Mouse (Mus musculus) G1E (cell line): ENCODE results near the gene Pkig. TPM values are rescaled to one million over a fixed set of nuclear protein-coding genes. Genes with fewer than 3 reads are reported as not detected.

Experiments
- ATAC-seq: 2 replicates; pipeline ENCODE4 v1.8.0; 2016; ENCODE audit warnings: mild to moderate bottlenecking; ENCODE audit not compliant: insufficient number of reproducible peaks, poor library complexity, low FRiP score, severe bottlenecking; ENCODE audit errors: extremely low read depth
- DNase-seq: peaks from one replicate; pipeline ENCODE4 v3.0.0; 2012; ENCODE audit warnings: low spot score
- H3K27me3 ChIP-seq: 2 replicates; pipeline ENCODE4 v1.6.1; 2012; ENCODE audit warnings: mild to moderate bottlenecking, low read length, inconsistent platforms; ENCODE audit not compliant: insufficient read depth
- H3K36me3 ChIP-seq: replicated peaks from 2 replicates; pipeline ENCODE3; 2012; ENCODE audit warnings: mild to moderate bottlenecking, inconsistent platforms
- H3K4me1 ChIP-seq: 2 replicates; pipeline ENCODE4 v1.6.1; 2012; ENCODE audit warnings: low read depth, low read length, inconsistent platforms, mixed read lengths; ENCODE audit not compliant: insufficient read depth
- H3K4me3 ChIP-seq: 2 replicates; pipeline ENCODE4 v1.5.1; 2012; ENCODE audit warnings: low read depth, mild to moderate bottlenecking, inconsistent platforms, low read length, moderate library complexity, mixed read lengths
- H3K9me3 ChIP-seq: replicated peaks from 2 replicates; pipeline ENCODE4 v1.6.1; 2012; ENCODE audit warnings: inconsistent platforms
- CTCF ChIP-seq: IDR thresholded peaks from 2 replicates; pipeline ENCODE4 v1.5.1; 2012; ENCODE audit warnings: low read depth, low read length, inconsistent platforms, mixed read lengths
- GATA1 ChIP-seq: IDR thresholded peaks from 2 replicates; pipeline ENCODE4 v1.6.1; 2012; ENCODE audit warnings: borderline replicate concordance, low read length, inconsistent platforms, mixed read lengths
- GATA2 ChIP-seq: IDR thresholded peaks from 2 replicates; pipeline ENCODE4 v1.6.1; 2012; ENCODE audit warnings: low read depth, low read length, inconsistent platforms, borderline replicate concordance
- POLR2AphosphoS5 ChIP-seq: IDR thresholded peaks from 2 replicates; pipeline ENCODE4 v1.6.1; 2012; ENCODE audit warnings: low read depth, low read length, inconsistent platforms; ENCODE audit not compliant: insufficient replicate concordance
- TAL1 ChIP-seq: conservative IDR thresholded peaks from 2 replicates; pipeline ENCODE4 v1.6.1; 2012; ENCODE audit warnings: low read depth, low read length, inconsistent platforms, mixed read lengths
- polyA plus RNA-seq: library from polyadenylated mRNA; stranded (reverse); fragments of >175 nt; gene quantifications from 2 replicates; pipeline ENCODE4 v1.2.3, GENCODE M21; 2012
- total RNA-seq, 2 experiments: library from RNA; stranded (forward) in 1 of 2; stranded (reverse) in 1 of 2; fragments of 200-1000 nt in 1 of 2; fragments of >200 nt in 1 of 2; fragmentation: Nextera tagmentation in 1 of 2; gene quantifications; 2 replicates each; pipeline ENCODE4 v1.2.3; 2014 to 2017

Gene Pkig
- total and polyA plus RNA-seq, 3 experiments = 28.8 to 166 (median 47.9) TPM

GRCm38 (mm10) chr2:163631223-163631622 lies 27.0 kb upstream of the Pkig start:
- no peak for TF ChIP-seq CTCF
- no peak for TF ChIP-seq GATA2
- no peak for TF ChIP-seq POLR2AphosphoS5
- no peak for TF ChIP-seq TAL1
- no peak for TF ChIP-seq GATA1
- no peaks in the 10 kb centered on the region for H3K9me3 ChIP-seq
- no peaks in the 10 kb centered on the region for H3K27me3 ChIP-seq
- no peaks in the 10 kb centered on the region for H3K4me1 ChIP-seq
- DNase-seq (no peak), ATAC-seq (no peak)
- peaks cover 77% of the 10 kb centered on the region for H3K36me3 ChIP-seq
- H3K4me3 ChIP-seq = no peak overlapping the region

GRCm38 (mm10) chr2:163631715-163632114 lies 26.5 kb upstream of the Pkig start:
- ATAC-seq (no peak), DNase-seq (no peak)
- Histone ChIP-seq H3K4me1 (no peaks in the 10 kb centered on the region), H3K36me3 (peaks cover 74% of the 10 kb centered on the region), H3K27me3 (no peaks in the 10 kb centered on the region), H3K9me3 (no peaks in the 10 kb centered on the region), H3K4me3 (no peak overlapping the region)
- TF ChIP-seq GATA1 (no peak), POLR2AphosphoS5 (no peak), GATA2 (no peak), CTCF (no peak), TAL1 (no peak)

- DNase-seq (no peak), ATAC-seq (no peak)
- Histone ChIP-seq H3K36me3 (peaks cover 75% of the 10 kb centered on the region), H3K4me3 (no peak overlapping the region), H3K27me3 (no peaks in the 10 kb centered on the region), H3K4me1 (no peaks in the 10 kb centered on the region), H3K9me3 (no peaks in the 10 kb centered on the region)
- no peak for TF ChIP-seq CTCF
Measured at GRCm38 (mm10) chr2:163634211-163634610, 24.0 kb upstream of the Pkig start.

- no peak for DNase-seq
- no peak for ATAC-seq
- no peaks in the 10 kb centered on the region for H3K4me1 ChIP-seq
- H3K27me3 ChIP-seq = no peaks in the 10 kb centered on the region
- no peaks in the 10 kb centered on the region for H3K9me3 ChIP-seq
- H3K4me3 ChIP-seq = no peak overlapping the region
- TF ChIP-seq GATA2 (no peak), CTCF (no peak), TAL1 (no peak), POLR2AphosphoS5 (no peak), GATA1 (no peak)
- H3K36me3 ChIP-seq = peaks cover 69% of the 10 kb centered on the region
Measured at GRCm38 (mm10) chr2:163636057-163636456, 22.1 kb upstream of the Pkig start.

- ATAC-seq = no peak
- peaks cover 60% of the 10 kb centered on the region for H3K36me3 ChIP-seq
Measured at GRCm38 (mm10) chr2:163637655-163638266, 20.4 kb upstream of the Pkig start.

GRCm38 (mm10) chr2:163640493-163640892 lies 17.7 kb upstream of the Pkig start:
- TF ChIP-seq POLR2AphosphoS5 = no peak
- TF ChIP-seq CTCF = no peak
- no peak for TF ChIP-seq GATA2
- TF ChIP-seq TAL1 = no peak
- TF ChIP-seq GATA1 = no peak
- Histone ChIP-seq H3K4me1 (peaks cover 16% of the 10 kb centered on the region), H3K27me3 (no peaks in the 10 kb centered on the region), H3K9me3 (no peaks in the 10 kb centered on the region), H3K4me3 (no peak overlapping the region), H3K36me3 (peaks cover 44% of the 10 kb centered on the region)
- no peak for DNase-seq
- no peak for ATAC-seq

More at GRCm38 (mm10) chr2:163637655-163638266, 20.4 kb upstream of the Pkig start:
- no peak overlapping the region for H3K4me3 ChIP-seq
- TF ChIP-seq GATA2 (no peak), POLR2AphosphoS5 (no peak), TAL1 (no peak), CTCF (no peak), GATA1 (no peak)
- no peaks in the 10 kb centered on the region for H3K27me3 ChIP-seq
- no peak for DNase-seq
- H3K9me3 ChIP-seq = no peaks in the 10 kb centered on the region
- peaks cover 3% of the 10 kb centered on the region; the same call in 1 of the 2 replicates for H3K4me1 ChIP-seq

GRCm38 (mm10) chr2:163641681-163642080 lies 16.5 kb upstream of the Pkig start:
- ATAC-seq = no peak
- H3K9me3 ChIP-seq = no peaks in the 10 kb centered on the region
- H3K36me3 ChIP-seq = peaks cover 35% of the 10 kb centered on the region
- TF ChIP-seq POLR2AphosphoS5 (no peak), GATA1 (no peak), TAL1 (no peak)
- no peak for DNase-seq
- H3K27me3 ChIP-seq = no peaks in the 10 kb centered on the region
- no peak overlapping the region for H3K4me3 ChIP-seq
- peaks cover 16% of the 10 kb centered on the region for H3K4me1 ChIP-seq
